Comparison of ENCODE assay signal across 27 mouse cellular contexts in genomic region chr7:16955712-16956111, GRCm38 (mm10). TPM values are rescaled to one million over a fixed set of nuclear protein-coding genes. Genes with fewer than 3 reads are reported as not detected.
DNase-seq lines count a peak whose midpoint lies in the region; ATAC-seq and TF ChIP-seq lines count a peak whose summit lies in the region.
"Had no signal": no experiment of that assay in that cellular context is flagged by ENCODE, and none has a peak within 500 bp of the region (broad histone marks: within the 10 kb centered on the region; RNA-seq: fewer than 3 reads in every experiment).

No protein-coding gene starts in this region.

- H3K36me3 ChIP-seq in forebrain, embryonic 13.5 days (ENCODE audit: poor library complexity, severe bottlenecking) = no peaks in the 10 kb centered on the region
- H3K36me3 ChIP-seq in forebrain, embryonic 16.5 days (ENCODE audit: control insufficient read depth, insufficient read depth) = no peaks in the 10 kb centered on the region
- no peaks in the 10 kb centered on the region for H3K36me3 ChIP-seq in forebrain, postnatal 0 days (ENCODE audit: insufficient read depth)
- H3K36me3 ChIP-seq: embryonic facial prominence, embryonic 12.5 days; G1E; heart, embryonic 15.5 days; intestine, embryonic 15.5 days; liver, embryonic 15.5 days; lung, embryonic 15.5 days had no signal

- no peak for TF ChIP-seq CTCF in layer of hippocampus, adult 2 months (conservative IDR thresholded peaks at IDR 0.05)
- TF ChIP-seq CTCF in forebrain, postnatal 0 days (IDR thresholded peaks at IDR 0.05; ENCODE audit: low read depth) = no peak

- H3K4me1 ChIP-seq in forebrain, embryonic 13.5 days = peaks cover 45% of the 10 kb centered on the region
- H3K4me1 ChIP-seq in forebrain, embryonic 16.5 days (replicated peaks; ENCODE audit: control insufficient read depth, insufficient read depth, low read length) = peaks cover 40% of the 10 kb centered on the region
- H3K4me1 ChIP-seq in forebrain, postnatal 0 days (ENCODE audit: insufficient read depth) = peaks cover 30% of the 10 kb centered on the region
- H3K4me1 ChIP-seq: liver, embryonic 15.5 days had no signal

- no peak for ATAC-seq in forebrain, embryonic 13.5 days
- no peak for ATAC-seq in forebrain, embryonic 16.5 days
- no peak for ATAC-seq in forebrain, postnatal 0 days
- ATAC-seq: intestine, embryonic 15.5 days had no signal

- no peaks in the 10 kb centered on the region for H3K27me3 ChIP-seq in forebrain, embryonic 13.5 days
- no peaks in the 10 kb centered on the region for H3K27me3 ChIP-seq in forebrain, embryonic 16.5 days (replicated peaks; ENCODE audit: control insufficient read depth, insufficient read depth, low read length)
- no peaks in the 10 kb centered on the region for H3K27me3 ChIP-seq in forebrain, postnatal 0 days (ENCODE audit: insufficient read depth, low read length)
- H3K27me3 ChIP-seq: embryonic facial prominence, embryonic 12.5 days; heart, embryonic 15.5 days; intestine, embryonic 15.5 days; lung, embryonic 15.5 days had no signal

- H3K9ac ChIP-seq in forebrain, embryonic 13.5 days = no peak overlapping the region
- H3K9ac ChIP-seq in forebrain, embryonic 16.5 days (replicated peaks; ENCODE audit: low read depth, low read length) = no peak overlapping the region
- H3K9ac ChIP-seq in forebrain, postnatal 0 days = no peak overlapping the region
- H3K9ac ChIP-seq: embryonic facial prominence, embryonic 12.5 days; heart, embryonic 15.5 days; intestine, embryonic 15.5 days; liver, embryonic 15.5 days; lung, embryonic 15.5 days had no signal

- DNase-seq in layer of hippocampus, adult 2 months (ENCODE audit: low spot score in 2 of 2) = no peak
- DNase-seq in layer of hippocampus, postnatal 10 days (ENCODE audit: low spot score in 2 of 2) = no peak
- DNase-seq in 416B (ENCODE audit: low read depth) = peak; percentile 53
- DNase-seq in forebrain, postnatal 0 days = no peak
- DNase-seq in retina, embryonic 14.5 days (ENCODE audit: low spot score) = no peak
- DNase-seq in adrenal gland, postnatal 25 days = no peak
- DNase-seq: adrenal gland, adult 2 months; cerebellum, adult 11-12 months; cerebellum, postnatal 10 days; gastrocnemius, adult 2 months; heart, postnatal 4 days; kidney, postnatal 25 days; liver; lung, postnatal 36 days; right cerebral cortex, postnatal 25 days; spleen, adult 18-20 months had no signal

- no peaks in the 10 kb centered on the region; the same call in 1 of the 2 replicates for H3K9me3 ChIP-seq in forebrain, embryonic 13.5 days (replicated peaks)
- no peaks in the 10 kb centered on the region for H3K9me3 ChIP-seq in forebrain, embryonic 16.5 days (ENCODE audit: control insufficient read depth, low read length)
- no peaks in the 10 kb centered on the region for H3K9me3 ChIP-seq in forebrain, postnatal 0 days (ENCODE audit: low read length)
- H3K9me3 ChIP-seq: embryonic facial prominence, embryonic 12.5 days; G1E; heart, embryonic 15.5 days; intestine, embryonic 15.5 days; liver, embryonic 15.5 days; lung, embryonic 15.5 days had no signal

- WGBS in forebrain, embryonic 13.5 days = 86% methylated on average over 4 of the region's 4 CpGs
- 92% methylated on average over 4 of the region's 4 CpGs for WGBS in forebrain, embryonic 16.5 days
- 89% methylated on average over 4 of the region's 4 CpGs for WGBS in forebrain, postnatal 0 days

- H3K27ac ChIP-seq in forebrain, embryonic 13.5 days = peak overlapping the region; percentile 16; the same call in 1 of the 2 replicates
- no peak overlapping the region; the same call in 1 of the 2 replicates for H3K27ac ChIP-seq in forebrain, embryonic 16.5 days (ENCODE audit: low read length)
- H3K27ac ChIP-seq in layer of hippocampus, adult 2 months = peak overlapping the region; percentile 99
- H3K27ac ChIP-seq in forebrain, postnatal 0 days (ENCODE audit: low read depth, low read length) = peak overlapping the region; percentile 96; the same call in 1 of the 2 replicates
- H3K27ac ChIP-seq: embryonic facial prominence, embryonic 12.5 days; gastrocnemius, adult 2 months; heart, embryonic 15.5 days; intestine, embryonic 15.5 days; liver, embryonic 15.5 days; lung, embryonic 15.5 days had no signal

- no peak overlapping the region for H3K4me2 ChIP-seq in forebrain, embryonic 13.5 days
- no peak overlapping the region for H3K4me2 ChIP-seq in forebrain, embryonic 16.5 days (ENCODE audit: low read length)
- no peak overlapping the region for H3K4me2 ChIP-seq in forebrain, postnatal 0 days (ENCODE audit: low read depth)
- H3K4me2 ChIP-seq: embryonic facial prominence, embryonic 12.5 days; heart, embryonic 15.5 days; intestine, embryonic 15.5 days; liver, embryonic 15.5 days; lung, embryonic 15.5 days had no signal

- no peak overlapping the region for H3K4me3 ChIP-seq in forebrain, embryonic 13.5 days
- no peak overlapping the region for H3K4me3 ChIP-seq in forebrain, embryonic 16.5 days (replicated peaks; ENCODE audit: low read length)
- no peak overlapping the region for H3K4me3 ChIP-seq in layer of hippocampus, adult 2 months
- H3K4me3 ChIP-seq in forebrain, postnatal 0 days (ENCODE audit: low read depth, low read length) = no peak overlapping the region
- H3K4me3 ChIP-seq: embryonic facial prominence, embryonic 12.5 days; erythroblast, embryonic 14.5 days; gastrocnemius, adult 2 months; heart, embryonic 15.5 days; intestine, embryonic 15.5 days; liver, embryonic 15.5 days; lung, embryonic 15.5 days had no signal

RNA-seq across cellular contexts. Expression of gene Pnmal1, which starts 3.8 kb away (rescaled TPM):
- 37.0 and 40.8 TPM in 2 replicates for polyA plus RNA-seq in forebrain, embryonic 13.5 days (2015; fragmentation: Nextera tagmentation; extraction: Ambion mirVana)
- 50.1 and 60.9 TPM in 2 replicates for polyA plus RNA-seq in forebrain, embryonic 16.5 days (2015; fragmentation: Nextera tagmentation; extraction: Ambion mirVana)
- 100 to 1,000 TPM; 103 to 121 TPM for total RNA-seq in layer of hippocampus, adult 2 months (2021)
- 10 to 100 TPM; 59.8 to 62.2 TPM for total RNA-seq in layer of hippocampus, postnatal 10 days (2021)
- 53.4 and 64.8 TPM in 2 replicates for total RNA-seq in forebrain, postnatal 0 days (2014; rRNA removed)
- 51.1 and 61.5 TPM in 2 replicates for polyA plus RNA-seq in forebrain, postnatal 0 days (2015; fragmentation: Nextera tagmentation; extraction: Ambion mirVana)
- 4.3 and 5.4 TPM in 2 replicates for total RNA-seq in adrenal gland, postnatal 25 days (2021)
- total RNA-seq: gastrocnemius, adult 2 months; heart, adult 8-10 months; heart, postnatal 4 days; megakaryocyte-erythroid progenitor cell, adult 5-6 weeks had no signal
- polyA plus RNA-seq: erythroblast, embryonic 14.5 days had no signal

RNA-seq across cellular contexts. Expression of gene Pnmal2, which starts 11.2 kb away (rescaled TPM):
- polyA plus RNA-seq in forebrain, embryonic 13.5 days (2015; fragmentation: Nextera tagmentation; extraction: Ambion mirVana) = 59.5 and 78.0 TPM in 2 replicates
- polyA plus RNA-seq in forebrain, embryonic 16.5 days (2015; fragmentation: Nextera tagmentation; extraction: Ambion mirVana) = 85.3 and 118 TPM in 2 replicates
- 100 to 1,000 TPM; 348 to 373 TPM for total RNA-seq in layer of hippocampus, adult 2 months (2021)
- total RNA-seq in layer of hippocampus, postnatal 10 days (2021) = 100 to 1,000 TPM; 229 to 232 TPM
- 98.9 and 133 TPM in 2 replicates for total RNA-seq in forebrain, postnatal 0 days (2014; rRNA removed)
- polyA plus RNA-seq in forebrain, postnatal 0 days (2015; fragmentation: Nextera tagmentation; extraction: Ambion mirVana) = 87.5 and 134 TPM in 2 replicates
- total RNA-seq in adrenal gland, postnatal 25 days (2021) = 26.9 and 36.1 TPM in 2 replicates
- total RNA-seq: megakaryocyte-erythroid progenitor cell, adult 5-6 weeks had no signal
- polyA plus RNA-seq: erythroblast, embryonic 14.5 days; G1E had no signal

RNA-seq across cellular contexts. Expression of gene Gm42372, which starts 27.2 kb away (rescaled TPM):
- 2.5 and 3.0 TPM in 2 replicates for polyA plus RNA-seq in forebrain, embryonic 13.5 days (2015; fragmentation: Nextera tagmentation; extraction: Ambion mirVana)
- 3.7 and 4.1 TPM in 2 replicates for polyA plus RNA-seq in forebrain, embryonic 16.5 days (2015; fragmentation: Nextera tagmentation; extraction: Ambion mirVana)
- total RNA-seq in layer of hippocampus, adult 2 months (2021) = 10 to 100 TPM; 52.3 to 55.5 TPM
- total RNA-seq in layer of hippocampus, postnatal 10 days (2021) = 10 to 100 TPM; 42.9 to 44.8 TPM
- total RNA-seq in forebrain, postnatal 0 days (2014; rRNA removed) = 34.9 and 40.0 TPM in 2 replicates
- 4.0 and 5.9 TPM in 2 replicates for polyA plus RNA-seq in forebrain, postnatal 0 days (2015; fragmentation: Nextera tagmentation; extraction: Ambion mirVana)
- total RNA-seq in adrenal gland, postnatal 25 days (2021) = 1.1 and 2.1 TPM in 2 replicates
- total RNA-seq: gastrocnemius, adult 2 months; heart, adult 8-10 months had no signal
- polyA plus RNA-seq: erythroblast, embryonic 14.5 days; G1E had no signal

RNA-seq across cellular contexts. Expression of gene Calm3, which starts 31.8 kb away (rescaled TPM):
- 271 and 296 TPM in 2 replicates for polyA plus RNA-seq in forebrain, embryonic 13.5 days (2015; fragmentation: Nextera tagmentation; extraction: Ambion mirVana)
- 308 and 333 TPM in 2 replicates for polyA plus RNA-seq in forebrain, embryonic 16.5 days (2015; fragmentation: Nextera tagmentation; extraction: Ambion mirVana)
- 1,000 to 10,000 TPM; 2,074 to 2,160 TPM for total RNA-seq in layer of hippocampus, adult 2 months (2021)
- total RNA-seq in layer of hippocampus, postnatal 10 days (2021) = 1,000 to 10,000 TPM; 2,090 to 2,190 TPM
- 1,323 and 1,444 TPM in 2 replicates for total RNA-seq in forebrain, postnatal 0 days (2014; rRNA removed)
- polyA plus RNA-seq in forebrain, postnatal 0 days (2015; fragmentation: Nextera tagmentation; extraction: Ambion mirVana) = 403 and 424 TPM in 2 replicates
- 242 and 255 TPM in 2 replicates for total RNA-seq in adrenal gland, postnatal 25 days (2021)

RNA-seq across cellular contexts. Expression of gene Ccdc8, which starts 36.8 kb away (rescaled TPM):
- 6.0 and 8.6 TPM in 2 replicates for polyA plus RNA-seq in forebrain, embryonic 13.5 days (2015; fragmentation: Nextera tagmentation; extraction: Ambion mirVana)
- 7.3 and 8.9 TPM in 2 replicates for polyA plus RNA-seq in forebrain, embryonic 16.5 days (2015; fragmentation: Nextera tagmentation; extraction: Ambion mirVana)
- total RNA-seq in layer of hippocampus, adult 2 months (2021) = 1 to 10 TPM; 1.8 to 2.2 TPM
- total RNA-seq in layer of hippocampus, postnatal 10 days (2021) = 1 to 10 TPM; 3.7 to 4.4 TPM
- 4.0 and 5.2 TPM in 2 replicates for total RNA-seq in forebrain, postnatal 0 days (2014; rRNA removed)
- 1.5 and 2.0 TPM in 2 replicates for polyA plus RNA-seq in forebrain, postnatal 0 days (2015; fragmentation: Nextera tagmentation; extraction: Ambion mirVana)
- total RNA-seq in adrenal gland, postnatal 25 days (2021) = 19.7 and 26.0 TPM in 2 replicates

Comparison
In these comparisons a context has a peak if more than half of its experiments do, and no peak if none do; other contexts are left out.
1. RNA of gene Gm42372, which starts 27.2 kb away (total RNA-seq): 52.3 to 55.5 TPM in layer of hippocampus, adult 2 months, 42.9 to 44.8 TPM in layer of hippocampus, postnatal 10 days and 34.9 to 40.0 TPM in forebrain, postnatal 0 days; 1.1 to 2.1 TPM in adrenal gland, postnatal 25 days; every median in the first group is over 10 times any median in the second.